Mouse (Mus musculus) C2C12 (cell line): ENCODE measurements at regions not wholly inside any gene's neighbourhood (a gene's known extent, or its start where the extent isn't known, plus 50 kb on each side); places are given as distances from the start of the nearest gene placed in this dataset.

ENCODE experiments used
- H3K27me3 ChIP-seq: one replicate; pipeline ENCODE4 v1.6.1; 2011; ENCODE audit not compliant: control insufficient read depth, insufficient read depth, insufficient read length
- H3K36me3 ChIP-seq: one replicate; pipeline ENCODE4 v1.6.1; 2011; ENCODE audit not compliant: control insufficient read depth, insufficient read depth
- H3K4me3 ChIP-seq: one replicate; pipeline ENCODE4 v1.5.1; 2011; ENCODE audit warnings: mild to moderate bottlenecking, control low read depth; ENCODE audit not compliant: poor library complexity, insufficient read depth, severe bottlenecking
- H3K79me2 ChIP-seq: one replicate; pipeline ENCODE4 v1.6.1; 2011; ENCODE audit not compliant: control insufficient read depth, insufficient read depth
- H3K79me3 ChIP-seq: one replicate; pipeline ENCODE4 v1.6.1; 2011; ENCODE audit warnings: low read depth, control low read depth
- H3ac ChIP-seq: one replicate; pipeline ENCODE3; 2011; ENCODE audit warnings: low read depth; ENCODE audit not compliant: control insufficient read depth, insufficient read length
- CEBPB ChIP-seq: IDR thresholded peaks from one replicate; pipeline ENCODE4 v1.6.1; 2011; ENCODE audit warnings: low read depth, mild to moderate bottlenecking, control low read depth, moderate library complexity
- CTCF ChIP-seq: IDR thresholded peaks from one replicate; pipeline ENCODE4 v1.5.1; 2011; ENCODE audit not compliant: control insufficient read depth, insufficient read depth, insufficient read length
- FOSL1 ChIP-seq: IDR thresholded peaks from one replicate; pipeline ENCODE4 v1.8.0; 2011; ENCODE audit warnings: mild to moderate bottlenecking, low read length; ENCODE audit not compliant: poor library complexity, insufficient read depth, severe bottlenecking
- MAX ChIP-seq: IDR thresholded peaks from one replicate; pipeline ENCODE4 v1.6.1; 2011; ENCODE audit warnings: mild to moderate bottlenecking, control low read depth
- MYOD1 ChIP-seq: IDR thresholded peaks from one replicate; pipeline ENCODE4 v1.6.1; 2011; ENCODE audit warnings: low read depth; ENCODE audit not compliant: control insufficient read depth, insufficient read length
- MYOG ChIP-seq: IDR thresholded peaks from one replicate; pipeline ENCODE4 v1.6.1; 2011; ENCODE audit not compliant: control insufficient read depth, insufficient read length; ENCODE audit errors: extremely low read depth
- USF1 ChIP-seq: IDR thresholded peaks from one replicate; pipeline ENCODE4 v1.6.1; 2011; ENCODE audit warnings: low read depth, mild to moderate bottlenecking, control low read depth, moderate library complexity

DNA sequence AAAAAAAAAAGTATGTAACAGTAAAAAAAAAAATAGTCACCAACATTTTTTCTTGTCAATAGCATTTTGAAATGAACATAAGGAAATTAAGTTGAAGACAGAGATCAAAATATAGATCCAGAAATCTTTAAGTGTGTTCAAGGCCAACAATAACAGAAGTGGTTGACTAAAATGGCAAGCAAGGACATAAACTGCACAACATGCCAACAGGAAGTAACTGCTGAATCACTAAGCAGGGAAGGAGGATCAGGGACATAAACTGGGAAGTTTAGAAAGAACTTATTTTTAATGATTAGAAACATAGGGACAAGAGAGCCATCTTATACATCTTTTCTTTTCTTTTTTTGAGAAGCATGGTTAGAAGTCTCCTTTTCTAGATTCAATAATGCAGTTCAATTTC is 318.8 kb downstream of the Tex13c3 start:
- Histone ChIP-seq H3K36me3 (peaks cover 78% of the 10 kb centered on the region), H3K79me2 (peaks cover 85% of the 10 kb centered on the region), H3K79me3 (peaks cover 86% of the 10 kb centered on the region), H3K27me3 (no peaks in the 10 kb centered on the region), H3K4me3 (no peak overlapping the region), H3ac (no peak overlapping the region)
- TF ChIP-seq CTCF (no peak), USF1 (no peak), CEBPB (no peak), MYOD1 (no peak), FOSL1 (no peak), MAX (no peak), MYOG (no peak)

DNA sequence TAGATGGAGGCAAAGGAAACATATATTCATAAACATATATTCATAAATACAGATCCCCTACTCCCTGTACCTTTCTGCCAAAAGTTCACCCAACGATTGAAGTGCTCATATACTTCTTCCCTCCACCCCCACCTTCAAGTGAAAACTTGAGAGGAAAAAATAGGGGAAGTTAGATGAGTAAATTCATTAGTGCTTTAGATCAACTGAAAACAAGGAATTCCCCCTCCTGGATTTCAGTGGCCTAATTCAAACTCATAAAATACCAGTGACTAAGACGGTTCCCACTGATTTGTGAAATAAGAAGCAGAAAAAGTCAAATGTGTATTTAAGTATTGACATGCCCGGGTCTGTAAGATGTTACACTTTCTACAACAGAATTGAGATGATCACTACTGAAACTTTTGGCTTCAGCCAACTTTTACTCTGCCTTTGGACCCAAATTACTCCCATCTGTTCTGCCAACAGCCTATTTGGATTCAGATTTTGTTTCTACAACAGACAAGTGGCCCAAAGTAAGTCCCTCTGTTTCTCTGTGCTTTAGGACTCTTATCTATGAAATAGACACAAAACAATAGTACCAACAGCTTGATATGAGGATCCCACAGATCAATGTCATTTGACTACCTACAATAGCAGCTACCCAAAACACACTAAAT is 320.7 kb downstream of the Tex13c3 start:
- peaks cover 86% of the 10 kb centered on the region for H3K36me3 ChIP-seq
- H3K27me3 ChIP-seq = no peaks in the 10 kb centered on the region
- peaks cover 83% of the 10 kb centered on the region for H3K79me3 ChIP-seq
- no peak overlapping the region for H3K4me3 ChIP-seq
- H3K79me2 ChIP-seq = peaks cover 83% of the 10 kb centered on the region
- no peak for TF ChIP-seq CEBPB
- TF ChIP-seq CTCF = no peak
- TF ChIP-seq USF1 = no peak
- no peak for TF ChIP-seq MYOD1
- no peak for TF ChIP-seq FOSL1
- TF ChIP-seq MYOG = no peak
- TF ChIP-seq MAX = no peak
- no peak overlapping the region for H3ac ChIP-seq

DNA sequence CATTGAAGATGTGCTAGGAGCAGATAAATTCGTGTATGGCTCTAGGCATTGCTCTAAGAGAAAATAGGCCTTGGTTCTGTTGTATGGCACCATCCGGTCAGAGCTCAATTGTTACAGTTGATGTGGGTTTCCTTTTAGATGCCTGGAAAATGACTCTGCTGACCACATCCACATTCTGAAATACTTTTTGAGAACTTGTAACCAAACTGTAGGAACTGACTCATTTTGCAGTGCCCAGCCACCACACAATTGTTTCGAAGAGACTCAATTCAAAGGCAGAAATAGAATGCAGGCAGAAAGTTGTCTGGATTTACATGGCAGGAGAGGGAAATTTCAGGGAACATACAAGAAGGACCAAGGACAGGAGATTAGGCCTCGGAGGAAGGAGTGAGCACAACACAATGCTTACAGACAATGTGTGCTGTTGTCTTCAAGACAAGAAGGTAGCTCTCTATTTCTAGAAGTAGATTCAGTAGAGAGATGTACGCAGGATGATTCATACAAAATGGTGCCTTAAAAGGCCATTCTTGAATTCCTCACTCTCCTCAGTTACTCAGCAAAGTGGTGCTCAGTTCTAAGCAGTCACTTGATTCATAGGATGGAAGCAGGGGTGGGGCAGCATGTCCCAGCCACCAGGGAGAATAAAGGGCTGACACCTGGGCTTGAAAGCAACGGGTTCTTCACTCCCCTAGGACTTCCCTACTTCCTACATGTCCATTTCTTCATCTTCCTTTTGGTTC is 323.5 kb downstream of the Tex13c3 start:
- peak; percentile 78 for TF ChIP-seq FOSL1
- no peak for TF ChIP-seq MAX
- peak; percentile 6 for TF ChIP-seq MYOD1
- peaks cover 84% of the 10 kb centered on the region for H3K79me3 ChIP-seq
- peaks cover 83% of the 10 kb centered on the region for H3K79me2 ChIP-seq
- H3K4me3 ChIP-seq = no peak overlapping the region
- no peak overlapping the region for H3ac ChIP-seq
- peaks cover 88% of the 10 kb centered on the region for H3K36me3 ChIP-seq
- no peaks in the 10 kb centered on the region for H3K27me3 ChIP-seq

DNA sequence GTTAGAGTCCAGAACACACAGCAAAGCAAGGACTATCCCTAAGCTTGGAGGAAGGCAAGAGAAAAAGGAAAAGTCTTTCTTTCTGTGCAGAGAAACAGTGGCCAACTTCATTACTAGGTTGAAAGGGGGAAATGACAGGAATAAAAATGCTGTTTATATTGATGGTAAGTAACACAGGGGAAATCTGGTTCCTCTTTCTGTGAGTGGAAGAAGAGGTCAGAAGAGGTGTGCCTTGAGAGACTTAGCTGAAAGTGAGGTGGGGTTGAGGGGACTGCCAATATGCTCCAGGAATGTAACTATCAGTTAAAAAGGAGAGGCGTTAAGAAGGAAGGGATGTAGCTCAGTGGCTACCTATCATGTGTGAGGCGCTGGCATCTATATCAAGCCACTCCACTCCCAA is 327.5 kb downstream of the Tex13c3 start:
- H3K36me3 ChIP-seq = peaks cover 90% of the 10 kb centered on the region
- peaks cover 85% of the 10 kb centered on the region for H3K79me2 ChIP-seq
- H3ac ChIP-seq = no peak overlapping the region
- no peak overlapping the region for H3K4me3 ChIP-seq
- no peaks in the 10 kb centered on the region for H3K27me3 ChIP-seq
- peaks cover 84% of the 10 kb centered on the region for H3K79me3 ChIP-seq
- TF ChIP-seq MAX (no peak), MYOD1 (no peak), USF1 (no peak)

DNA sequence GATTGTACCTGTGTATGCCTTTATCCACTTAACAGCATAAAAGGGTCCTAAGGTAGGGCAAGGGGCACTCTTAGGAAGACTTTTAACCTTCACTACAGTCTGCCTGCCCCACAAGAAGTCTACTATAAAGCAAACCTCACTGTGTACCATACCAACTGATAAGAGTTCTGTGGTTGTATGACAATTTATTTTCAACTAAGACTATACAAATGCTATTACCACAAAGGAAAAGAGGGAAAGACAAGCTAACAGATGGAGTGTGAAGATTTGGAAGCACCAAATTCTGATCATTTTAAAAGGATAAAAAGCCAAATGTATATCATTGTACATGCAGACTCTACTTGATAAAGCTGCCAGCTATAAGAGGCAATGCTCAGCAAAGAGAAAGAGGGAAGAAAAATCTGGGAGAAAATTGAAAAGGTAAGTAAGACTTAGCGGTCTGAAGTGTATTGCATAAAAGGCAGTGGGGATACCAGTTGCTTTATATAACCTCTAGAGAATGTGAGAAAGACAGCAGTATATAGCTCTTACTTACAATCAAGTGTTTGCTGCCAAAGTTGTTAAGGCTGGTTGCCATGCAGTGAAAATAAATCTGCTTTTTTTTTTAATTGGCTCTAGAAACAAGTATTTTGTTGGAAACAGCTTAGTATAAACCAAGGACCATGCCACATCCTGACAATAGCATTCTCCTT is 328.8 kb downstream of the Tex13c3 start:
- no peaks in the 10 kb centered on the region for H3K27me3 ChIP-seq
- H3K79me2 ChIP-seq = peaks cover 98% of the 10 kb centered on the region
- peaks cover 89% of the 10 kb centered on the region for H3K79me3 ChIP-seq
- H3K36me3 ChIP-seq = peaks cover 94% of the 10 kb centered on the region
- no peak for TF ChIP-seq MAX
- no peak for TF ChIP-seq USF1
- no peak for TF ChIP-seq MYOD1
- TF ChIP-seq CEBPB = no peak
- TF ChIP-seq MYOG = no peak
- no peak for TF ChIP-seq FOSL1
- no peak for TF ChIP-seq CTCF
- no peak overlapping the region for H3K4me3 ChIP-seq
- no peak overlapping the region for H3ac ChIP-seq

DNA sequence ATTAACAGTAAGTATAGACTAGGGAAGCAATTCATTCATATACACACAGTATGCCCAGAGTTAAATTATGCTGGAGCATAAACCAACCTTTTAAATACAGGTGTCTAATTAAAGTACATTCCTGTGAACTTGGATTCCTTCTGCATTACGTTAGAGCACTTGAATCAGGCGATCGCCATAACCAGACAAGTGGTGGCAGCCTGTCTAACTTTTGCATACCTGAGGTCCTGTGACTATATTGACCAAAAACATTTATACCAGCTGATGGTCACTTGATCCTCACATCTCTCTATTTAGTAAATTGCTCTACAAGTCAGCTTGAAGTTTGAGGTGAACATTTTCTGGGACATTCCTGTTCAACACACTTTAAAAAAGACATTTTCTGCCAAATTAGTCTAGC is 330.5 kb downstream of the Tex13c3 start:
- peaks cover 74% of the 10 kb centered on the region for H3K79me3 ChIP-seq
- no peak overlapping the region for H3K4me3 ChIP-seq
- no peak overlapping the region for H3ac ChIP-seq
- TF ChIP-seq MAX = no peak
- no peak for TF ChIP-seq CTCF
- TF ChIP-seq MYOD1 = no peak
- TF ChIP-seq USF1 = no peak
- TF ChIP-seq FOSL1 = no peak
- no peak for TF ChIP-seq MYOG
- TF ChIP-seq CEBPB = no peak
- no peaks in the 10 kb centered on the region for H3K27me3 ChIP-seq
- H3K36me3 ChIP-seq = peaks cover 94% of the 10 kb centered on the region
- peaks cover 88% of the 10 kb centered on the region for H3K79me2 ChIP-seq
